Mouse (Mus musculus) C2C12 (cell line): Measurements from ENCODE around the gene Tbc1d10a. TPM values are rescaled to one million over a fixed set of nuclear protein-coding genes. Genes with fewer than 3 reads are reported as not detected.

Source experiments
- H3K27me3 ChIP-seq: one replicate; pipeline ENCODE4 v1.6.1; 2011; ENCODE audit not compliant: control insufficient read depth, insufficient read depth, insufficient read length
- H3K36me3 ChIP-seq: one replicate; pipeline ENCODE4 v1.6.1; 2011; ENCODE audit not compliant: control insufficient read depth, insufficient read depth
- H3K4me3 ChIP-seq: one replicate; pipeline ENCODE4 v1.5.1; 2011; ENCODE audit warnings: mild to moderate bottlenecking, control low read depth; ENCODE audit not compliant: poor library complexity, insufficient read depth, severe bottlenecking
- H3K79me2 ChIP-seq: one replicate; pipeline ENCODE4 v1.6.1; 2011; ENCODE audit not compliant: control insufficient read depth, insufficient read depth
- H3K79me3 ChIP-seq: one replicate; pipeline ENCODE4 v1.6.1; 2011; ENCODE audit warnings: low read depth, control low read depth
- H3ac ChIP-seq: one replicate; pipeline ENCODE3; 2011; ENCODE audit warnings: low read depth; ENCODE audit not compliant: control insufficient read depth, insufficient read length
- CEBPB ChIP-seq: IDR thresholded peaks from one replicate; pipeline ENCODE4 v1.6.1; 2011; ENCODE audit warnings: low read depth, mild to moderate bottlenecking, control low read depth, moderate library complexity
- CTCF ChIP-seq: IDR thresholded peaks from one replicate; pipeline ENCODE4 v1.5.1; 2011; ENCODE audit not compliant: control insufficient read depth, insufficient read depth, insufficient read length
- FOSL1 ChIP-seq: IDR thresholded peaks from one replicate; pipeline ENCODE4 v1.8.0; 2011; ENCODE audit warnings: mild to moderate bottlenecking, low read length; ENCODE audit not compliant: poor library complexity, insufficient read depth, severe bottlenecking
- MAX ChIP-seq: IDR thresholded peaks from one replicate; pipeline ENCODE4 v1.6.1; 2011; ENCODE audit warnings: mild to moderate bottlenecking, control low read depth
- MYOD1 ChIP-seq: IDR thresholded peaks from one replicate; pipeline ENCODE4 v1.6.1; 2011; ENCODE audit warnings: low read depth; ENCODE audit not compliant: control insufficient read depth, insufficient read length
- MYOG ChIP-seq: IDR thresholded peaks from one replicate; pipeline ENCODE4 v1.6.1; 2011; ENCODE audit not compliant: control insufficient read depth, insufficient read length; ENCODE audit errors: extremely low read depth
- USF1 ChIP-seq: IDR thresholded peaks from one replicate; pipeline ENCODE4 v1.6.1; 2011; ENCODE audit warnings: low read depth, mild to moderate bottlenecking, control low read depth, moderate library complexity
- polyA plus RNA-seq: library from polyadenylated mRNA; unstranded; fragments of >200 nt; fragmentation: generic; extraction: Trizol; gene quantifications from one replicate; pipeline ENCODE4 v1.2.1, GENCODE M21; 2012; ENCODE audit warnings: missing spikeins

The Tbc1d10a gene
- polyA plus RNA-seq, 1 experiment = 22.4 TPM

GRCm38 (mm10) chr11:4240151-4240550 is 53.6 kb downstream of the Tbc1d10a start:
- Histone ChIP-seq H3ac (no peak overlapping the region), H3K36me3 (no peaks in the 10 kb centered on the region), H3K79me3 (no peaks in the 10 kb centered on the region), H3K79me2 (no peaks in the 10 kb centered on the region), H3K4me3 (no peak overlapping the region), H3K27me3 (no peaks in the 10 kb centered on the region)
- no peak for TF ChIP-seq MAX
- no peak for TF ChIP-seq USF1
- TF ChIP-seq CTCF = no peak
- TF ChIP-seq MYOD1 = no peak
- TF ChIP-seq FOSL1 = no peak
- TF ChIP-seq MYOG = no peak
- no peak for TF ChIP-seq CEBPB

GRCm38 (mm10) chr11:4241180-4241579 is 54.6 kb downstream of the Tbc1d10a start:
- no peak for TF ChIP-seq MYOD1
- no peak for TF ChIP-seq MAX
- no peak for TF ChIP-seq FOSL1
- no peak for TF ChIP-seq USF1
- no peak for TF ChIP-seq CTCF
- no peak for TF ChIP-seq MYOG
- TF ChIP-seq CEBPB = no peak
- Histone ChIP-seq H3K27me3 (no peaks in the 10 kb centered on the region), H3K79me3 (no peaks in the 10 kb centered on the region), H3K79me2 (no peaks in the 10 kb centered on the region), H3K36me3 (no peaks in the 10 kb centered on the region), H3K4me3 (no peak overlapping the region), H3ac (no peak overlapping the region)

- no peak for TF ChIP-seq FOSL1
- TF ChIP-seq MYOG = no peak
- no peak for TF ChIP-seq MAX
- no peak for TF ChIP-seq CTCF
- no peak for TF ChIP-seq MYOD1
- TF ChIP-seq USF1 = no peak
- no peak for TF ChIP-seq CEBPB
- no peak overlapping the region for H3ac ChIP-seq
- H3K79me2 ChIP-seq = no peaks in the 10 kb centered on the region
- no peaks in the 10 kb centered on the region for H3K36me3 ChIP-seq
- no peaks in the 10 kb centered on the region for H3K79me3 ChIP-seq
- no peak overlapping the region for H3K4me3 ChIP-seq
- H3K27me3 ChIP-seq = no peaks in the 10 kb centered on the region
Measured at GRCm38 (mm10) chr11:4246126-4246525, 59.5 kb downstream of the Tbc1d10a start.

GRCm38 (mm10) chr11:4246623-4247022 is 60.0 kb downstream of the Tbc1d10a start:
- no peaks in the 10 kb centered on the region for H3K36me3 ChIP-seq
- no peaks in the 10 kb centered on the region for H3K79me3 ChIP-seq
- no peaks in the 10 kb centered on the region for H3K79me2 ChIP-seq
- no peak overlapping the region for H3ac ChIP-seq
- no peak overlapping the region for H3K4me3 ChIP-seq
- H3K27me3 ChIP-seq = no peaks in the 10 kb centered on the region
- TF ChIP-seq USF1 (no peak), MYOD1 (no peak), FOSL1 (no peak), MAX (no peak), CTCF (no peak), CEBPB (no peak), MYOG (no peak)

- no peak overlapping the region for H3ac ChIP-seq
Measured at GRCm38 (mm10) chr11:4247201-4247959, 60.8 kb downstream of the Tbc1d10a start.

More at GRCm38 (mm10) chr11:4247201-4247959, 60.8 kb downstream of the Tbc1d10a start:
- Histone ChIP-seq H3K36me3 (no peaks in the 10 kb centered on the region), H3K79me3 (no peaks in the 10 kb centered on the region), H3K79me2 (no peaks in the 10 kb centered on the region), H3K4me3 (no peak overlapping the region), H3K27me3 (no peaks in the 10 kb centered on the region)
- TF ChIP-seq MAX (no peak), CTCF (no peak), MYOD1 (no peak), MYOG (no peak), CEBPB (no peak), USF1 (no peak), FOSL1 (no peak)
